Mouse (Mus musculus): ENCODE measurements around the gene Stat5a. TPM values are rescaled to one million over a fixed set of nuclear protein-coding genes. Genes with fewer than 3 reads are reported as not detected.

Gene Stat5a
- polyA plus RNA-seq, 1 experiment from 2014 or later: 10.0 TPM

DNA sequence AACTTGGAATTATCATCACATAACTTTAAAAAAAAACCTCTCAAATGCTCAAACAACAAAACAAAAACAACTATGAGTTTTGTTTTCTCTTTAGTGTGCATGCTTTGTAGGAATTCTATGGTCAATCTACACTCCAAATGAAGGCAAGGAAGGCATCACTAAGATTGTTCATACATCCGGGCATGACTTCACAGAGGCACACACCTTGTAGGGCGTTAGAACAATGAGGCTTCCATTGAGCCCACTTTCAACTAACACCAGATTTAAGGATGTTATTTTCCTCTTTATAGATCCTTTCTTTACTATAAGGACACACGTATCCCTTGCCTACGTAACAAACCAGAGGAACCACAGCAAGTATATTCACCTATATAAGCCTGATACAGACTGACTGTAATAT lies 11.6 kb upstream of the Stat5a start:
- Histone ChIP-seq H3K4me3 (ENCODE audit: inconsistent target) (no peak overlapping the region), H3K79me2 (ENCODE audit: inconsistent target) (peaks cover 74% of the 10 kb centered on the region), H3K36me3 (ENCODE audit: inconsistent target) (no peaks in the 10 kb centered on the region), H3K27ac (no peak overlapping the region)
- 80% methylated on average over 4 of the region's 4 CpGs for WGBS (ENCODE audit: missing documents)

DNA sequence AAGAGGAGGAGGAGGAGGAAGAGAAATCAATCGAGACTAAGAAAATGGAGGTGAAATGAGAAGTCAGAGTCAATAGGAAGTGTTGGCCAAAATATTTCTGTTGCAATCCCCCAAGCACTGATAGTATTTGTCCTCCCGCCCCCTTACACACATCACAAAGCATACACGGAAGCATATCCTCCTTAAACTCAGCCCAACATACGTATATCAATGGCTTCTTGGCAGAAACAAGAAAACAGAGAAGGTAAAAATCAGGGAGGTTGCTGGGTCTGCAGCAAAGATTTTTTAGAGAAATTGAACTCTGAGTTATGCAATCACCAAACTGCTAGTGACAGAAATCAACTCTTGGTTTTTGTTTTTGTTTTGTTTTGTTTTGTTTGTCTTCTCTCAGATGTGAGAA lies 11.1 kb upstream of the Stat5a start:
- Histone ChIP-seq H3K36me3 (ENCODE audit: inconsistent target) (no peaks in the 10 kb centered on the region), H3K4me3 (ENCODE audit: inconsistent target) (peak overlapping the region; percentile 85; the same call in 1 of the 2 replicates), H3K27ac (no peak overlapping the region), H3K79me2 (ENCODE audit: inconsistent target) (peaks cover 69% of the 10 kb centered on the region)
- WGBS (ENCODE audit: missing documents): 4% methylated on average over 4 of the region's 4 CpGs

DNA sequence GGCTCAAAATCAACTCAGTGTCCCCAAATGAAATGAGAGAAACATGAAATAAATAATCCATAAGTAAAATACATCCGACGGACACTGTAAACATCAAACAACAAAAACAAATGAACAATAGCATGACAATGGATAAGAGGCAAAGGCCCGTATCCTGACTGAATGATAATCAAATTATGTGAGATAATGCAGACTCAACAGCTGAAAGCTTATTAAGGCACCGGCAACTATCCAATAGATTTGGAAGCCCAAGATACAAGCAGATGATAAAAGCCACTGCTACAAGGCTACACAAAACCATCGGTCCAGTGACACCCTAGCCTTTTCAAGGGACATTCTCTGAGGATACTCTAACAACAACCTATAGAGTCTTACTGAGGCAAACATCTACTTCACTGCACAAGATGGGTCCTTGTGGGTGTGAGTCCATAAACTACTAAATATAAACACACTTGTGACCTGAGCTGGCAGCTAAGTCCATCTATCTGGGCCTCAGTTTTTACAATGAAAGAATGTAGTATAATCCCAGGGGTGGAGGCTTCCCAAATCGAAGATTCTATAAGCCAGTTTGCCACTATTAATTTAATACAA lies 10.3 kb upstream of the Stat5a start:
- Histone ChIP-seq H3K79me2 (ENCODE audit: inconsistent target) (peaks cover 61% of the 10 kb centered on the region), H3K36me3 (ENCODE audit: inconsistent target) (no peaks in the 10 kb centered on the region), H3K27ac (peak overlapping the region; percentile 51; the same call in 1 of the 2 replicates), H3K4me3 (ENCODE audit: inconsistent target) (peak overlapping the region; percentile 85)
- WGBS (ENCODE audit: missing documents): 53% methylated on average over 6 of the region's 6 CpGs

DNA sequence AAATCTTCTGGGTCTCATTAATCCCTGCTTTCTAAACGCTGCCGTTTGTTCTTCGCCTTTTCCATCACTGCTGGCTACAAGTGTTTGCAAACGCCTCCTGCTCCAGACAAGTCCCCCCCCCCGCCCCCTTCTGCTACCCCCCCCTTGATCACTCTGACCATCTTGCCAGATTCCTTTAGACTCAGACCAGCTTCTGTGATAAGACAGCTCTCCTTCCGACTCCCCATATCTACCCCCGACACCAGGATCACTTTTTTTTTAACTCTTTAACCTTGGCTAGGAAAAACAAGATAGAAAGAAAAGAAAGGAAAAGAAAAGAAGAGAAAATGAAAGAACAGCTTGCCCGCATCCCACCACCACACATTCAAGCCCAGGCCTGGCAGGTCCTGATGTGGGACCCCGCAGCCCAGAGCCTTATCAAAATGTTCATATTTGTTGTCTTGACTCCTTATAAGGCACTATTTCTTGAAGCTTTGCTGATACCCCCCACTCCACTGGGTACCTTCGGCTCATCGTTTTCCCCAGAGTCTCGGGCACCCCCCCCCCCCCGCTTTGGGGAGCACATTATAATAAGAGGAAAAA lies 9.6 kb upstream of the Stat5a start:
- Histone ChIP-seq H3K36me3 (ENCODE audit: inconsistent target) (no peaks in the 10 kb centered on the region), H3K79me2 (ENCODE audit: inconsistent target) (peaks cover 55% of the 10 kb centered on the region), H3K27ac (peak overlapping the region; percentile 51), H3K4me3 (ENCODE audit: inconsistent target) (peak overlapping the region; percentile 85)
- 2% methylated on average over 13 of the region's 13 CpGs for WGBS (ENCODE audit: missing documents)

DNA sequence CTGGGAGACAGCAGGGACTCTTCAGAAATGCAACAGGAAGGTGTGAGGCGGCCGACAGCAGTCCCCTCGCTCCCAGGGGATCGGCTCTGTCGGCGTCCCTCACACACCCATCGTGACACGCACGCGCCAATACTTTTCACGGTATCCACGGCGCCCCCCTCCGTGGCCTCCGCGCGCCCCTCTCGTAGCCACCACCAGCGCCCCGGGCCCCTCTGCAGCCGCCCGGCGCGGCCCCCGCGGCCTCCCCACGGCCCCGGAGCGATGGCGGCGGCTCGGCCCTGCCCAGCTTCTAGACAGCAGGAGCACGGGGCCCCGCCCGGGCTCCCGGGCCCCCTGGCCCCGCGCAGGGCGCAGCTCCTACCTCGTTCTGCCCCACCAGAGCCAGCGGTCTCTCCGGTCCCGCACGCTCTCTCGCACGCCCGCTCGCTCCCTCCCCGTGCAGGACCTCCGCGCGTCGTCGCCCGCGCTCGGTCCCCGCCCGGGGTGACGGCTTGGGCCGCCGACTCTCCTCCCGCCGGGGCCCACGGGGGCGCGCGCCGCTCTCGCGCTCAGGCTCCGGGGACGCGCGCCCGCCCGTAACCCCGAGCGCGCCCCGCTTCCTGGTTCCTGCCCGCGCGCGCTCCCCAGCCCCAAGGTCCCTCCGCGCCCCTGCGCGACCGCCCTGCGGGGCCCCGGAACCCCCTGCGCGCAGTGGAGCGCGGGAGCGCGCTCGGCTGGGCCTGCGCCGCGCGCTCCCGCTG lies 8.9 kb upstream of the Stat5a start, which contains the start of gene Stat5b:
TSS of gene Stat5b (minus strand) at position 687 of the 740 bp plus-strand sequence.
- H3K36me3 ChIP-seq (ENCODE audit: inconsistent target): no peaks in the 10 kb centered on the region
- H3K27ac ChIP-seq: peak within 1 kb of the TSS; percentile 51
- WGBS (ENCODE audit: missing documents): under 1% methylated on average over 102 of the region's 104 CpGs
- H3K4me3 ChIP-seq (ENCODE audit: inconsistent target): peak within 1 kb of the TSS; percentile 85
- H3K79me2 ChIP-seq (ENCODE audit: inconsistent target): peaks cover 48% of the 10 kb centered on the region

DNA sequence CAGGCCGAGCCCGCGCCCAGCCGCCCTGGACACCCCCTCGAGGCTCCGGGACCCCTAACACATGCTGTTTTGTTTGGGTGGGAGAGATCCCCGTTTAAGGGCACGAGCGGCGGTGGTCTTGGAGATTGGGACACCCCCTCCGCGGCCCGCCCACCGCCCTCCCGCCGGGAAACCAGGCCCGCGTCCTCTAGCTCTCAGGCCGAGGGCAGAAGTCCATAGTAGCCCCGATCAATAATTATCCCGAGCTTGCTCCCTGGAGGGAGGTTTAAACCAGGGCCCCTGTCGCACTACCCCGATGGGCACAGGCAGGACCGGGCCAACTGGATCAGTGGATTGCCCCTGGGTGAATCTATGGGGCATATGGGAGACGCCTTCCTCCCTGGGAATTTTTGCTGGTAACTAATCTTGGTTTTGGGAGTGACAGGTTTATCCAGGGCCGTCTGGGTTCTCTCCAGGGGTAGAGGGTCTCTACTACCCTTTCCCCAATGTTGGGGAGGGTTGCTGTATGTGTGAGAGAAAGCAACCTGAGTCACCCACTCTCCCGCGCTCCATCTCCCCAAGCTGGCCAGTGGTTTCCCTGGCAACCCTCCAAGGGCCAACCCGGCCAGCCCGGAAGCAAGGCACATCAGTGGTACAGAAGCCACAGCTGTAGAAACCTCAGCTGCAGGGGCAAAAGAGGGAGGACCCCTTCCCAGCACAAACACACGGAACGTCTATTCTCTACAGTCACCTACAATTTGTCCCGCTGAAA lies 8.2 kb upstream of the Stat5a start:
- 14% methylated on average over 32 of the region's 33 CpGs for WGBS (ENCODE audit: missing documents)
- peaks cover 41% of the 10 kb centered on the region for H3K79me2 ChIP-seq (ENCODE audit: inconsistent target)
- peak overlapping the region; percentile 12; the same call in 1 of the 2 replicates for H3K4me3 ChIP-seq (ENCODE audit: inconsistent target)
- H3K27ac ChIP-seq: no peak overlapping the region
- H3K36me3 ChIP-seq (ENCODE audit: inconsistent target): no peaks in the 10 kb centered on the region

DNA sequence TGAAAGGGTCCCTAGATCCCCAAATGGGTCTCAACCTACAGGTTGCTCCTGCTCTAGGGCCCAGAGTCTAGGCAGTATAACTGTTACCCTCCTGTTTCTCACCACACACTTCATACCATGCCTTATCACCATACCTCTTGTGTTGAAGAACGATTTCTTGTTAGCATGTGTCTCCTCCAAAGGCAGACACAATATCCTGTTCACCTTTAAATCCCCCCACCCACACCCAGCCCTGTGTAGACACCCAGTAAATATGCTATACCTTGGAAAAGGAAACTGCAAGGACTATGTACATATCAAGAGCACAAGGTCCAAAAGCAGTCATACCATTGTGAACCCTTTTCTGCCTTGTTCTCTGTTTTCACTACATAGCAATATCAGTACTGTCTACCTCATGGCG lies 7.1 kb upstream of the Stat5a start:
- no peak overlapping the region for H3K4me3 ChIP-seq (ENCODE audit: inconsistent target)
- 85% methylated on average over 2 of the region's 2 CpGs for WGBS (ENCODE audit: missing documents)
- no peak overlapping the region for H3K27ac ChIP-seq
- no peaks in the 10 kb centered on the region for H3K36me3 ChIP-seq (ENCODE audit: inconsistent target)
- peaks cover 29% of the 10 kb centered on the region for H3K79me2 ChIP-seq (ENCODE audit: inconsistent target)

DNA sequence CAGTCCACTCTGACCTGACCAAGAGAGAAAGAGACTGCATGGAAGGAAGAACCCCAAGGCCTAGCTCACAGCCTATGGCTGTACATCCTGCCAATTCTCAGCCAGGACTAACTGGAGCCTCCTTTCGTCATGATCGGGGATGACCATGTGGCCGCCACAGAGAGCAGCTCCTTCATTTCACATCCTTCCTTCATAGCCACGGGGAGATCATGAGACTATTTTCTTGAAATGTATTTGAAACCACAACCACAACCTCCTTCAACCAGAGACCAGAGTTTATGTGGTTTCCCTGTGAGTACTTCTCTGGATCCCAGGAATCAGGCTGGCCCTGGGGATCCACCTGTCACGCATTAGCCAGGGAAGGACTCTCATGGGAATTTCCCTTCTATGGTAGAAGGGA lies 6.1 kb upstream of the Stat5a start:
- 29% methylated on average over 5 of the region's 5 CpGs for WGBS (ENCODE audit: missing documents)
- H3K79me2 ChIP-seq (ENCODE audit: inconsistent target): peaks cover 20% of the 10 kb centered on the region
- H3K27ac ChIP-seq: no peak overlapping the region
- no peak overlapping the region for H3K4me3 ChIP-seq (ENCODE audit: inconsistent target)
- no peaks in the 10 kb centered on the region for H3K36me3 ChIP-seq (ENCODE audit: inconsistent target)

DNA sequence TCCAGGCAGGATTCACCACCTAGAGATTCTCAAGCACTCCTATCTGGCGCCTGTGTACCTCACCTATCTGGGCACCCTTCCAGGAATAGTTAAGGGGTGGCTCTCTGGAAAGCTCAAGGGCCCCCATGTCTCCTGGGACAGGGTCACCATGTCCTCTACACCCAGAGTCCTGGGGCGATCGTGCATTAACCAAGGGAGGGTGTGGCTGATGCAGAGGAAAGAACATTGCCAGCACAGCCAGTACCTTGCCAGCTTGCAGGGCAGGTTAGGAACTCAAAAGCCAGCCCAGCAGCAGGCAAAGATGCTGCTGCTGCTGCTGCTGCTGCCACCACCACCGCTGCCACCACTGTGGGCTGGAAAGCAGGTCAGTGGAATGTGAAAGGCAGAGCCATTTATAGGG lies 4.9 kb upstream of the Stat5a start:
- H3K79me2 ChIP-seq (ENCODE audit: inconsistent target): peaks cover 7% of the 10 kb centered on the region
- no peak overlapping the region for H3K27ac ChIP-seq
- no peaks in the 10 kb centered on the region for H3K36me3 ChIP-seq (ENCODE audit: inconsistent target)
- WGBS (ENCODE audit: missing documents): 89% methylated on average over 4 of the region's 4 CpGs
- no peak overlapping the region for H3K4me3 ChIP-seq (ENCODE audit: inconsistent target)

DNA sequence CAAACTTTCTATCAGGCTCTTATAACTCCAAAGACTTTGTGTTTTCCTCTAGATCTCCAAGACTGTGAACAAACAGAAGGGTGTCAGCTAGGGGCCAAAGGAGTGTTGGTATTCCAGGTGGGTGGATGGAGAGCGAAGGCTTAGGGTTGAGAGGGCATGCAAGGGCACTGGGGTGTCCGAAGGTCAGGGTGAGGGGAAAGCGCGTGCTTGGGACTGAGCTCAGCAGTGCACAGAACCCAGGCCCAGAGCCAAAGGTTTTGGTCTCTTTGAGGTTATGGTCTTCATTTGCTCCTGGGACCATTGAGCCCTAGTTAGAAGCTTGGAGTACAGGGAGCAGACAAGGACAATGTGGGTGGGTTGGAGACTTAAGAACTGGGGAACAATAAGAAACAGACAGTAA lies 4.0 kb upstream of the Stat5a start:
- H3K27ac ChIP-seq: no peak overlapping the region
- H3K36me3 ChIP-seq (ENCODE audit: inconsistent target): no peaks in the 10 kb centered on the region
- 95% methylated on average over 4 of the region's 4 CpGs for WGBS (ENCODE audit: missing documents)
- no peak overlapping the region for H3K4me3 ChIP-seq (ENCODE audit: inconsistent target)
- no peaks in the 10 kb centered on the region for H3K79me2 ChIP-seq (ENCODE audit: inconsistent target)

DNA sequence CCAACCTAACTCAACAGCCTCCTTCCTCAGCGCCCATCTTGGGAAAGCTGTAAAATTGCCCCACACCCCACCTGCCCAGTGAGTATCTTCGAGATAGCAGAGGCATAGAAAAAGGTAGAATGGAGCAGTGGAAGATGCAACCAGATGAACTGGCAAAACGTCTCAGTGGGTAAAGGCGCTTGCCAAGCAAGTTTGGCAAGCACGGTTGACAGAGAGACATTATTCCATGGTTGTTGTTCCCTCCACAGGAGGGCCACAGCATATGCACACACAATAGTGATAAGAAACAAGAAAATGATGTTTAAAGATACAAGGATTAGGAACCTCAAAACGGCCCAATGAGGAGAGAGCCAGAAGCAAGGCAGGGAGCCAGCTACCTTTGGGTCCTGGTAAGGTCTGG lies 1.2 kb upstream of the Stat5a start:
- Histone ChIP-seq H3K79me2 (ENCODE audit: inconsistent target) (peaks cover 8% of the 10 kb centered on the region; the same call in 1 of the 2 replicates), H3K4me3 (ENCODE audit: inconsistent target) (no peak overlapping the region), H3K27ac (no peak overlapping the region), H3K36me3 (ENCODE audit: inconsistent target) (peaks cover 4% of the 10 kb centered on the region; the same call in 1 of the 2 replicates)
- WGBS (ENCODE audit: missing documents): 71% methylated on average over 6 of the region's 6 CpGs

DNA sequence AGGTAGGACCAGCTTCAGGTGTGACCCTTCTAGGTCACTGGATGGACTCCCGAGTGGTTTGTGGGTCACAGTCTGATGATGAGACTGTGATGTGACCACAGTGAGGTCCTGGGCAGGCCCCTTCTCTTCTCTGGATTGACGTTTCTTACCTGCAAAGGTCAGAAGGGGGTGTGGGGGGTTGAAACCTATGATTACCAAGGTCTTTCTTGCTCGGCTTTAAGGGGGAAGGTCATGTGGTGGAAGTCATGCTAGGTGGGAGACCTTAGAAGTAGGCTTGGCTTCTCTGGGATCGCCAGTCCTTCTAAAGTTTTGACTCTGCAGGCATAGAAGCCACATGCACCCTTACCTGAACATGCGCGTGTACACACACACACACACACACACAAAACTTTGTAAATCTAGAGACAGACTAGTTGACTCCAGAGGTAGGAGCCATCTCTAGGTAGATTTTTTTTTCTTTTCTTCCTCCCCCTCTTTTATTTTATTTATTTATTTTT lies 476 bp downstream of the Stat5a start:
- Histone ChIP-seq H3K4me3 (ENCODE audit: inconsistent target) (peak overlapping the region; percentile 30), H3K79me2 (ENCODE audit: inconsistent target) (peaks cover 8% of the 10 kb centered on the region; the same call in 1 of the 2 replicates), H3K36me3 (ENCODE audit: inconsistent target) (peaks cover 21% of the 10 kb centered on the region), H3K27ac (peak overlapping the region; percentile 24; the same call in 1 of the 2 replicates)
- WGBS (ENCODE audit: missing documents): 52% methylated on average over 6 of the region's 6 CpGs

DNA sequence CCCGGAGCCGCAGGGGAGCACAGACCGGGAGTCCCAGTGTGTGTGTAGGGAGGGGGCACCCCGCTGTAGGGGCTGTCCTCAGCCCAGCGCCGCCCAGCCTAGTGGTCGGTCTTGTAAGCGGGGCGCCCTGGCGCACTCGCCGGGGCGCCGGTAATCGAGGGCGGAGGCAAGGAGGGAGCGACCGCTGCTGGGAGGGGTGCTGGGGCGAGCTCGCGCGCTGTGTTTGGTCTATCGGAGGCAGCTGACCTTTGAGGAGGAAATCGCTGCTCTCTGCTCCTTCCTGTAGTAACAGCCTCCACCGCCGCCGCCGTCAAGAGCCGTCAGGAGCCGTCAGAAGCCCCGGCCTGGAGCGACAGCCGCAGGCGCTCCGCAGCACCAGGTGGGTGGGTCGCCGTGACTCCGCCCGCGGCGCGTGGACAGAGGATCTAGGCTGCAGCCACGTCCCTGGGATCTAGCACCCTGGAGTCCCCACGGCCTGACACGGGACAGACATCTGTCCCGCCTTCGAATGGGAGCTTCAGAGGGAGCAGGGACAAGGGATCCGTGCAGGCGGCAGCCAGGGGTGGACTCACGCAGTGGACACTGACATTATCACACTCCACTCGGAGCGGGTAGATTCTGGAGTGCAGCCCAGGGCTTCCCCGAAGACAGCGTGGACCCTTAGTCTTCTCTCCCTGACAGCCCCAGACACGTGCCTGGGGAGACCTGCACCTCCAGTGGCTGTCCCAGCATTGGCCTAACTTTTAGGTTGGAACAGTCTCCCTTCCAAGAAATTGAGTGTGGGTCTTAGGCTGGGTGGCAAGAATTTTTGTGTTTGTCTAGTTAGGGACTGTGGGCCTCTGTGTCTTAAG lies 1.3 kb downstream of the Stat5a start:
- Histone ChIP-seq H3K79me2 (ENCODE audit: inconsistent target) (peaks cover 8% of the 10 kb centered on the region; the same call in 1 of the 2 replicates), H3K27ac (peak overlapping the region; percentile 66), H3K36me3 (ENCODE audit: inconsistent target) (peaks cover 29% of the 10 kb centered on the region), H3K4me3 (ENCODE audit: inconsistent target) (peak overlapping the region; percentile 68)
- WGBS (ENCODE audit: missing documents): under 1% methylated on average over 54 of the region's 55 CpGs
